Mouse (Mus musculus): Measurements from ENCODE around the gene Zfp639. TPM values are rescaled to one million over a fixed set of nuclear protein-coding genes. Genes with fewer than 3 reads are reported as not detected.

Zfp639 gene
- polyA plus RNA-seq, 1 experiment from 2014 or later: 38.0 TPM

- WGBS: 100% methylated on average over 1 of the region's 1 CpGs
- H3K9me3 ChIP-seq: no peaks in the 10 kb centered on the region
- no peak overlapping the region for H3K4me2 ChIP-seq
- peaks cover 26% of the 10 kb centered on the region for H3K36me3 ChIP-seq
- no peaks in the 10 kb centered on the region for H3K4me1 ChIP-seq
- H3K27ac ChIP-seq: no peak overlapping the region
- ATAC-seq (ENCODE audit: borderline replicate concordance, extremely low read depth, low FRiP score, low TSS enrichment): no peak
- no peak overlapping the region for H3K4me3 ChIP-seq
- no peak overlapping the region for H3K9ac ChIP-seq
- H3K27me3 ChIP-seq: no peaks in the 10 kb centered on the region
Observed at GRCm38 (mm10) chr3:32553061-32553460, 43.0 kb downstream of the Zfp639 start.

- WGBS: 83% methylated on average over 6 of the region's 6 CpGs
- no peaks in the 10 kb centered on the region for H3K9me3 ChIP-seq
- H3K27me3 ChIP-seq: no peaks in the 10 kb centered on the region
- H3K4me3 ChIP-seq: no peak overlapping the region
- H3K9ac ChIP-seq: no peak overlapping the region
- no peak; the same call in 1 of the 2 replicates for ATAC-seq (ENCODE audit: borderline replicate concordance, extremely low read depth, low FRiP score, low TSS enrichment)
- no peaks in the 10 kb centered on the region for H3K4me1 ChIP-seq
- peaks cover 34% of the 10 kb centered on the region for H3K36me3 ChIP-seq
- H3K4me2 ChIP-seq: no peak overlapping the region
- no peak overlapping the region for H3K27ac ChIP-seq
Observed at GRCm38 (mm10) chr3:32563401-32563800, 53.3 kb downstream of the Zfp639 start.

Other genes starting within 250 kb of the Zfp639 start
- 3.2 and 3.5 TPM in 2 replicates for gene Zmat3, start 144.2 kb upstream of the Zfp639 start, polyA plus RNA-seq (2015; fragmentation: Nextera tagmentation; extraction: Ambion mirVana)
- gene Pik3ca, start 112.6 kb upstream of the Zfp639 start, polyA plus RNA-seq (2015; fragmentation: Nextera tagmentation; extraction: Ambion mirVana): 10.5 and 10.9 TPM in 2 replicates
- gene Kcnmb3, start 18.0 kb upstream of the Zfp639 start, polyA plus RNA-seq (2015; fragmentation: Nextera tagmentation; extraction: Ambion mirVana): 0.09 TPM in 1 of 2 replicates, not detected in the other
- gene Mfn1, start 19.2 kb downstream of the Zfp639 start, polyA plus RNA-seq (2015; fragmentation: Nextera tagmentation; extraction: Ambion mirVana): 22.9 and 36.1 TPM in 2 replicates
- gene Gnb4, start 106.3 kb downstream of the Zfp639 start, polyA plus RNA-seq (2015; fragmentation: Nextera tagmentation; extraction: Ambion mirVana): 82.3 and 82.5 TPM in 2 replicates
- 174 and 181 TPM in 2 replicates for gene Actl6a, start 196.0 kb downstream of the Zfp639 start, polyA plus RNA-seq (2015; fragmentation: Nextera tagmentation; extraction: Ambion mirVana)
- 291 and 306 TPM in 2 replicates for gene Ndufb5, start 226.7 kb downstream of the Zfp639 start, polyA plus RNA-seq (2015; fragmentation: Nextera tagmentation; extraction: Ambion mirVana)
- gene Mrpl47, start 227.3 kb downstream of the Zfp639 start, polyA plus RNA-seq (2015; fragmentation: Nextera tagmentation; extraction: Ambion mirVana): 30.7 and 32.5 TPM in 2 replicates

Data from lung, embryonic 15.5 days (tissue).